Mouse (Mus musculus): ENCODE data around the gene Wasf3. TPM values are rescaled to one million over a fixed set of nuclear protein-coding genes. Genes with fewer than 3 reads are reported as not detected.
A peak's percentile ranks its signal among the peaks of the same experiment; 100 is the strongest.

Wasf3 gene
- polyA plus RNA-seq, 1 experiment from 2014 or later: 10.3 TPM

DNA sequence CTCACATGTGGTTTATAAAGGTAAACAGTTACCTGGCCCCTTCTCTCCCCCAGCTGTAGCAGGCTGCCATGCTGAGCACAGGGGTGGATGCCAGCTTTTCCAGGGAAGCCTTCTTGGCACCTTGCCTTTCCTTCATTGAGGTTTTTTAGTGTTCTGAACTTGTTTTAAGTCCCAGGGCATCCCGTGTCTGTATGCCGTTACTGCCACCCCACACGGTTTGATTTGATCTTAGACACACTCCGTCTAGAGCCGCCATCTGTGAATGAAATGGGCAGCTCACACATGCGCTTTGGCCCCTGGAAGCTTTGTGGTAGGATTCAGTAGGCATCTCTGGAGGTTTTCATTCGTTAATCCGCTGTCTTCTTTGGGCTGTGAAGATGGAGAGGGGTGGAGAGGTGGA lies 23.8 kb downstream of the Wasf3 start:
- no peak overlapping the region for H3K27ac ChIP-seq

GRCm38 (mm10) chr5:146410821-146411220 lies 26.0 kb downstream of the Wasf3 start:
- no peaks in the 10 kb centered on the region for H3K9me3 ChIP-seq (ENCODE audit: control insufficient read depth, low read length)
- WGBS: 44% methylated on average over 4 of the region's 4 CpGs
- ATAC-seq (ENCODE audit: low FRiP score) (no peak), DNase-seq (ENCODE audit: low spot score) (no peak)
- no peak overlapping the region for H3K4me2 ChIP-seq (replicated peaks)
- H3K4me1 ChIP-seq (replicated peaks; ENCODE audit: control insufficient read depth, insufficient read depth, low read length): peaks cover 34% of the 10 kb centered on the region
- H3K9ac ChIP-seq: no peak overlapping the region
- no peaks in the 10 kb centered on the region for H3K36me3 ChIP-seq (replicated peaks; ENCODE audit: control insufficient read depth, insufficient read depth)
- H3K4me3 ChIP-seq (replicated peaks; ENCODE audit: low read length): no peak overlapping the region
- no peak overlapping the region for H3K27ac ChIP-seq
- H3K27me3 ChIP-seq (ENCODE audit: control insufficient read depth, insufficient read depth, low read length): no peaks in the 10 kb centered on the region

More for the DNA sequence above, 23.8 kb downstream of the Wasf3 start:
- no peaks in the 10 kb centered on the region for H3K27me3 ChIP-seq (ENCODE audit: control insufficient read depth, insufficient read depth, low read length)
- no peak overlapping the region for H3K4me2 ChIP-seq (replicated peaks)
- ATAC-seq (ENCODE audit: low FRiP score) (no peak), DNase-seq (ENCODE audit: low spot score) (no peak)
- peaks cover 26% of the 10 kb centered on the region for H3K4me1 ChIP-seq (replicated peaks; ENCODE audit: control insufficient read depth, insufficient read depth, low read length)
- no peaks in the 10 kb centered on the region for H3K9me3 ChIP-seq (ENCODE audit: control insufficient read depth, low read length)
- H3K36me3 ChIP-seq (replicated peaks; ENCODE audit: control insufficient read depth, insufficient read depth): no peaks in the 10 kb centered on the region
- WGBS: 67% methylated on average over 8 of the region's 8 CpGs
- no peak overlapping the region for H3K4me3 ChIP-seq (replicated peaks; ENCODE audit: low read length)
- no peak overlapping the region for H3K9ac ChIP-seq

DNA sequence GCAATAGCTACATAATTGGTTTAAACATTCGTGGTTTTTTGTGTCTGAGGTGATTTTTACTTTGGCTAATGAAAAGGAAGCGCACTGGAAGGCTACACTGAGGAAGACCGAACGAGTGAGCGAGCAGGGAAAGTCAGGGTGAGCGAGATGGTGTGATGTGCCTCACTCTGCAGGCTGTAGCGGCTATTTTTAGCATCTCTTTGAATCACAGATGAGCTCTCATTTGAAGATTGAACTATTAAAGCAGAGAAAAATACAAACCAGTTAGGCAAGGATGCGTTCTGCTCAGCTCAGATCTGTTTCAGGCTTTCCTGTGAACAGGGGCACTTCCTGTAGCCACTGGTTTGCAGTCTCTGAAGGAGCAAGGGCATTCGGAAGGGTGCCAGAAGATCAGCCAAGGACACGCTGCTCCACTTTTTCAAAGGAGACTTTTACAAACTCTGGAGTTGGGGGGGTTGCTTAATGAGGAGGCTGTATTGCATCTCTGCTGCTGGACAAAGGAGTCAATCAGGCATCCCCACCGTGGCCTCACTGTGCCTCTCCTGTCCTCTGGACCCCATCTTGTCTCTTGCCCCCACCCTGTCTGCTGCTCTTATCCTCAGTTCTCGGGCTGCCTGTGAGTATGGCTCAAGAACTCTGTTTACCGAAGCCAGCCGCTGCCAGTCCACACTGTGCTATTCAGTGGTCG lies 28.1 kb downstream of the Wasf3 start:
- H3K27me3 ChIP-seq (ENCODE audit: control insufficient read depth, insufficient read depth, low read length): no peaks in the 10 kb centered on the region
- DNase-seq (ENCODE audit: low spot score): no peak
- H3K4me3 ChIP-seq (replicated peaks; ENCODE audit: low read length): no peak overlapping the region
- H3K9ac ChIP-seq: no peak overlapping the region
- H3K4me2 ChIP-seq (replicated peaks): no peak overlapping the region
- H3K36me3 ChIP-seq (replicated peaks; ENCODE audit: control insufficient read depth, insufficient read depth): no peaks in the 10 kb centered on the region
- 41% methylated on average over 15 of the region's 15 CpGs for WGBS
- H3K9me3 ChIP-seq (ENCODE audit: control insufficient read depth, low read length): no peaks in the 10 kb centered on the region
- peaks cover 47% of the 10 kb centered on the region for H3K4me1 ChIP-seq (replicated peaks; ENCODE audit: control insufficient read depth, insufficient read depth, low read length)
- H3K27ac ChIP-seq: no peak overlapping the region
- 0 out of 2 replicates have a peak, but pooled peaks have one; percentile 11 for ATAC-seq (ENCODE audit: low FRiP score)

DNA sequence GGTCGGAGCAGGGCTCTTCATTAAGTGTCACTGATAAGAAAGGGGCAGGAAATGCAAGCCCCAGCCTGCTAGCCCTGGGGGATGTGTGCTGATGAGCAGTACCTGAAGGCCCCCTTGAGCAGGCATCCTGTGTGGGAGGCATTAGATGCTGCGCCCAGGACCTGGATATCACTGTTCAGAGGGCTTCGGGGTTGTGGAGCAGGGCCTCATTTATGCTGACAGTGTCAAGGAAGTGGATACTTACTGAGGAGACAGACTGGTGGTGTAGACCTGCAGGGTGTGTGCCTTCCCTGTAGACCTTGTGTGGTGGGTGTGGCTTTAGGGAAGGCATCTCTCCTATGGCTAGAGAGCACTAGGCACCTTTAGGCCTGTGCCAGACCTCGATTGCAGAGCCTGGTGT lies 29.8 kb downstream of the Wasf3 start:
- Histone ChIP-seq H3K4me1 (replicated peaks; ENCODE audit: control insufficient read depth, insufficient read depth, low read length) (peaks cover 41% of the 10 kb centered on the region), H3K9me3 (ENCODE audit: control insufficient read depth, low read length) (no peaks in the 10 kb centered on the region), H3K4me3 (replicated peaks; ENCODE audit: low read length) (no peak overlapping the region), H3K36me3 (replicated peaks; ENCODE audit: control insufficient read depth, insufficient read depth) (no peaks in the 10 kb centered on the region), H3K27ac (no peak overlapping the region), H3K9ac (no peak overlapping the region), H3K27me3 (ENCODE audit: control insufficient read depth, insufficient read depth, low read length) (no peaks in the 10 kb centered on the region), H3K4me2 (replicated peaks) (no peak overlapping the region)
- ATAC-seq (ENCODE audit: low FRiP score): no peak
- WGBS: 87% methylated on average over 4 of the region's 4 CpGs
- DNase-seq (ENCODE audit: low spot score): no peak

GRCm38 (mm10) chr5:146415218-146415617 lies 30.4 kb downstream of the Wasf3 start:
- no peaks in the 10 kb centered on the region for H3K36me3 ChIP-seq (replicated peaks; ENCODE audit: control insufficient read depth, insufficient read depth)
- peaks cover 40% of the 10 kb centered on the region for H3K4me1 ChIP-seq (replicated peaks; ENCODE audit: control insufficient read depth, insufficient read depth, low read length)
- H3K4me2 ChIP-seq (replicated peaks): no peak overlapping the region
- H3K27me3 ChIP-seq (ENCODE audit: control insufficient read depth, insufficient read depth, low read length): no peaks in the 10 kb centered on the region
- no peaks in the 10 kb centered on the region for H3K9me3 ChIP-seq (ENCODE audit: control insufficient read depth, low read length)
- 54% methylated on average over 12 of the region's 12 CpGs for WGBS
- no peak overlapping the region for H3K27ac ChIP-seq
- DNase-seq (ENCODE audit: low spot score): no peak
- no peak overlapping the region for H3K9ac ChIP-seq
- no peak for ATAC-seq (ENCODE audit: low FRiP score)
- no peak overlapping the region for H3K4me3 ChIP-seq (replicated peaks; ENCODE audit: low read length)

DNA sequence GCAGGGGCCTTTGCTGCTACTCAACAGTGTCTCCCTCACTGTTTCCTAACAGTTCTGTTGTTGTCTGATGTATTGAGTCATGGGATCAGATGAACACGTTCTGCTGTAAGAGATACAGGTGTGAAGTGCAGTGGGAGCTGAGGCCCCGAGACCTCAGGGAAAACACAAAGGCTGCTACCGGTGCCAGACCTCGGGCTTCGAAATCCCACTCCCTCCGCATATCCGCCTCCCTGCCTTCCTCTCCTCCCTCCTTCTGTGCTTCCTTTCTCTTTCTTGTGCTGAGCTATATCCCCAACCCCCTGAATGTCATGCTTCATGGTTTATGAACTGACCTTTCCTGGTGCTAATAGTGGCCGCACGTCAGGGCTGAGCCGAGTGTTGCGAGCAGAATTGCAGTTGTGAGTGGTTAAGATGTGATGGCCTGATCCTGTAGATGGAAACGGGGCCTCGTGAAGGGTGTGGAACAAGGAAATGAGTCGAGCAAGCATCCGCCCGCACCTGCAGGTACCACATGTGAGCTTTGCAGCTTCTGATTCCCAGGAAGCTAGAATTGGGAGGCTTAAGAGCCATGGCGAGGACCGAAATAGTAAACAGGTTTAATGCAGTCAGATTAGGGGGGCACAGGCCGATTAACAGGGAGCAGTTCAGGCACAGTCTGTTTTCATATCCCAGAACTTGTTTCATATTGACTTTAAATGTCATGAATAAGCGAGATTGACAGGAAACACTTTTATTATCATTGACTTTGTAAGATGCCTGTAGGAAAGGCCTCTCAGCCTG lies 31.7 kb downstream of the Wasf3 start:
- no peaks in the 10 kb centered on the region for H3K9me3 ChIP-seq (ENCODE audit: control insufficient read depth, low read length)
- ATAC-seq (ENCODE audit: low FRiP score) (no peak), DNase-seq (ENCODE audit: low spot score) (no peak)
- no peaks in the 10 kb centered on the region for H3K36me3 ChIP-seq (replicated peaks; ENCODE audit: control insufficient read depth, insufficient read depth)
- H3K4me2 ChIP-seq (replicated peaks): no peak overlapping the region
- no peak overlapping the region for H3K27ac ChIP-seq
- H3K4me1 ChIP-seq (replicated peaks; ENCODE audit: control insufficient read depth, insufficient read depth, low read length): peaks cover 29% of the 10 kb centered on the region
- H3K9ac ChIP-seq: no peak overlapping the region
- no peaks in the 10 kb centered on the region for H3K27me3 ChIP-seq (ENCODE audit: control insufficient read depth, insufficient read depth, low read length)
- 69% methylated on average over 20 of the region's 20 CpGs for WGBS
- no peak overlapping the region for H3K4me3 ChIP-seq (replicated peaks; ENCODE audit: low read length)

- Histone ChIP-seq H3K4me3 (replicated peaks; ENCODE audit: low read length) (no peak overlapping the region), H3K4me1 (replicated peaks; ENCODE audit: control insufficient read depth, insufficient read depth, low read length) (peaks cover 26% of the 10 kb centered on the region), H3K9ac (no peak overlapping the region), H3K36me3 (replicated peaks; ENCODE audit: control insufficient read depth, insufficient read depth) (no peaks in the 10 kb centered on the region), H3K27ac (no peak overlapping the region), H3K9me3 (ENCODE audit: control insufficient read depth, low read length) (no peaks in the 10 kb centered on the region), H3K27me3 (ENCODE audit: control insufficient read depth, insufficient read depth, low read length) (no peaks in the 10 kb centered on the region), H3K4me2 (replicated peaks) (no peak overlapping the region)
- 58% methylated on average over 7 of the region's 7 CpGs for WGBS
- DNase-seq (ENCODE audit: low spot score) (no peak), ATAC-seq (ENCODE audit: low FRiP score) (no peak)
These were observed 33.3 kb downstream of the Wasf3 start for GRCm38 (mm10) chr5:146418092-146418491.

DNA sequence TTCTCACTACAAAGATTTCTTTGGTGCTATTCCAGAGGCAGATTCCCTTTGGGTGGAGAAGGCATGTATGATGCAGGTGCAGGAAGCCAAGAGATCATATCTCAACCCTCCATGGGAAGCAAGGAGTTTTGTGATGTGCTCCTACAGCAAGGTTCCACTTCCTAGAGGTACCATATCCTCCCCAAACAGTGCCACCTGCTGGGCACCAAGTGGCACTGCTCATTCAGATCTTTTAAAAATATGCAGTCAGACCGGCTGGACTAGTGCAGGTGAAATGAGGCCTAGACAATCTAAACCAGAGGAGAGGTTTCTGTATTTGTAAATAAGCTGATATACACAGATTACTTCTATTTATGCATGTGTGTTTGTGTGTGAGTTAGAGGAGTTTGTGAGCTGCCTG lies 35.3 kb downstream of the Wasf3 start:
- Histone ChIP-seq H3K27me3 (ENCODE audit: control insufficient read depth, insufficient read depth, low read length) (no peaks in the 10 kb centered on the region), H3K27ac (no peak overlapping the region), H3K9ac (no peak overlapping the region), H3K4me1 (replicated peaks; ENCODE audit: control insufficient read depth, insufficient read depth, low read length) (peaks cover 18% of the 10 kb centered on the region), H3K4me3 (replicated peaks; ENCODE audit: low read length) (no peak overlapping the region), H3K36me3 (replicated peaks; ENCODE audit: control insufficient read depth, insufficient read depth) (no peaks in the 10 kb centered on the region), H3K4me2 (replicated peaks) (no peak overlapping the region), H3K9me3 (ENCODE audit: control insufficient read depth, low read length) (no peaks in the 10 kb centered on the region)
- 64% methylated on average over 1 of the region's 1 CpGs for WGBS
- ATAC-seq (ENCODE audit: low FRiP score) (no peak), DNase-seq (ENCODE audit: low spot score) (peak; percentile 57)

GRCm38 (mm10) chr5:146424711-146425326 lies 40.0 kb downstream of the Wasf3 start:
- H3K36me3 ChIP-seq (replicated peaks; ENCODE audit: control insufficient read depth, insufficient read depth): no peaks in the 10 kb centered on the region
- DNase-seq (ENCODE audit: low spot score) (no peak), ATAC-seq (ENCODE audit: low FRiP score) (peak; percentile 57; the same call in 1 of the 2 replicates)
- H3K4me3 ChIP-seq (replicated peaks; ENCODE audit: low read length): no peak overlapping the region
- no peaks in the 10 kb centered on the region for H3K27me3 ChIP-seq (ENCODE audit: control insufficient read depth, insufficient read depth, low read length)
- WGBS: 70% methylated on average over 8 of the region's 8 CpGs
- no peak overlapping the region for H3K9ac ChIP-seq
- 0 out of 2 replicates have a peak, but pooled peaks cover 5% of the 10 kb centered on the region for H3K4me1 ChIP-seq (replicated peaks; ENCODE audit: control insufficient read depth, insufficient read depth, low read length)
- H3K4me2 ChIP-seq (replicated peaks): no peak overlapping the region
- H3K9me3 ChIP-seq (ENCODE audit: control insufficient read depth, low read length): no peaks in the 10 kb centered on the region
- no peak overlapping the region for H3K27ac ChIP-seq

Data from hindbrain, embryonic 14.5 days (tissue).